Mouse (Mus musculus) CH12.LX (cell line): Measurements from ENCODE around the gene Atp10a. TPM values are rescaled to one million over a fixed set of nuclear protein-coding genes. Genes with fewer than 3 reads are reported as not detected.

Experiments
- DNase-seq: peaks from one replicate; pipeline ENCODE4 v3.0.0-alpha.2; 2013; ENCODE audit errors: extremely low read depth
- H3K27ac ChIP-seq: 2 replicates; pipeline ENCODE4 v1.5.1; 2012; ENCODE audit warnings: low read depth, mild to moderate bottlenecking, control low read depth, moderate library complexity; ENCODE audit not compliant: insufficient read depth
- H3K27me3 ChIP-seq: replicated peaks from 2 replicates; pipeline ENCODE3; 2012; ENCODE audit warnings: inconsistent platforms
- H3K36me3 ChIP-seq, 2 experiments: replicated peaks in 1 of 2; 2 replicates each; pipeline versions ENCODE3 to v1.6.1; 2012; ENCODE audit warnings: inconsistent platforms in 1 of 2, low read length in 1 of 2, mild to moderate bottlenecking in 1 of 2, mixed read lengths in 1 of 2, moderate library complexity in 1 of 2; ENCODE audit not compliant: control insufficient read depth in 1 of 2, insufficient read depth in 1 of 2
- H3K4me1 ChIP-seq, 2 experiments: 2 replicates each; pipeline ENCODE4 v1.6.1; 2012; ENCODE audit warnings: inconsistent platforms in 1 of 2, moderate library complexity in 1 of 2; ENCODE audit not compliant: insufficient read depth in 2 of 2, control insufficient read depth in 1 of 2
- H3K4me2 ChIP-seq: 2 replicates; pipeline ENCODE4 v1.6.1; 2012; ENCODE audit warnings: low read depth, mild to moderate bottlenecking, control low read depth; ENCODE audit not compliant: poor library complexity, insufficient read depth, severe bottlenecking
- H3K4me3 ChIP-seq, 3 experiments: fragments of 150-350 bp in 1 of 3; sonication (generic) in 1 of 3; replicated peaks in 1 of 3; 2 replicates each; pipeline versions ENCODE3 to v1.5.1; 2011 to 2012; ENCODE audit warnings: low read depth in 2 of 3, low read length in 2 of 3, mild to moderate bottlenecking in 2 of 3, moderate library complexity in 2 of 3, control low read depth in 1 of 3, improper control_type of control experiment in 1 of 3, inconsistent platforms in 1 of 3, mixed read lengths in 1 of 3; ENCODE audit not compliant: poor library complexity in 1 of 3
- H3K79me2 ChIP-seq: replicated peaks from 2 replicates; pipeline ENCODE4 v1.6.1; 2012; ENCODE audit warnings: mild to moderate bottlenecking, moderate library complexity; ENCODE audit not compliant: control insufficient read depth, poor library complexity, insufficient read depth, severe bottlenecking; ENCODE audit errors: extremely low read depth
- H3K9ac ChIP-seq: 2 replicates; pipeline ENCODE4 v1.6.1; 2012; ENCODE audit warnings: low read depth, mild to moderate bottlenecking, control low read depth, moderate library complexity; ENCODE audit not compliant: insufficient read depth
- H3K9me3 ChIP-seq: replicated peaks from 2 replicates; pipeline ENCODE3; 2012; ENCODE audit warnings: low read length, inconsistent platforms, mixed read lengths
- CHD1 ChIP-seq: IDR thresholded peaks from 2 replicates; pipeline ENCODE4 v1.6.1; 2012; ENCODE audit warnings: low read depth, low read length, improper control_type of control experiment, inconsistent platforms
- CHD2 ChIP-seq: IDR thresholded peaks from 2 replicates; pipeline ENCODE4 v1.6.1; 2011; ENCODE audit warnings: low read length, improper control_type of control experiment
- CTCF ChIP-seq, 2 experiments: IDR thresholded peaks in 1 of 2; conservative IDR thresholded peaks in 1 of 2; 2 replicates each; pipeline ENCODE4 v1.5.1; 2011 to 2012; ENCODE audit warnings: low read depth in 2 of 2, low read length in 2 of 2, improper control_type of control experiment in 1 of 2, inconsistent platforms in 1 of 2, mild to moderate bottlenecking in 1 of 2, moderate library complexity in 1 of 2
- E2F4 ChIP-seq: IDR thresholded peaks from 2 replicates; pipeline ENCODE4 v1.6.1; 2011; ENCODE audit warnings: low read depth, low read length, improper control_type of control experiment; ENCODE audit not compliant: insufficient replicate concordance
- ETS1 ChIP-seq: conservative IDR thresholded peaks from 2 replicates; pipeline ENCODE4 v1.6.1; 2012; ENCODE audit warnings: low read depth, mild to moderate bottlenecking, inconsistent platforms, low read length, improper control_type of control experiment, moderate library complexity
- JUND ChIP-seq: conservative IDR thresholded peaks from 2 replicates; pipeline ENCODE4 v1.6.1; 2011; ENCODE audit warnings: low read depth, low read length, improper control_type of control experiment
- KAT2A ChIP-seq: IDR thresholded peaks from 2 replicates; pipeline ENCODE4 v1.6.1; 2012; ENCODE audit warnings: low read length, improper control_type of control experiment, inconsistent platforms; ENCODE audit not compliant: insufficient replicate concordance
- MAFK ChIP-seq: IDR thresholded peaks from 2 replicates; pipeline ENCODE4 v1.6.1; 2011; ENCODE audit warnings: low read length, improper control_type of control experiment; ENCODE audit not compliant: insufficient replicate concordance
- MAX ChIP-seq: IDR thresholded peaks from 2 replicates; pipeline ENCODE4 v1.6.1; 2011; ENCODE audit warnings: low read length, improper control_type of control experiment
- MAZ ChIP-seq: IDR thresholded peaks from 2 replicates; pipeline ENCODE4 v1.6.1; 2012; ENCODE audit warnings: low read depth, mild to moderate bottlenecking, inconsistent platforms, low read length, improper control_type of control experiment, moderate library complexity
- MEF2A ChIP-seq: IDR thresholded peaks from 2 replicates; pipeline ENCODE4 v1.6.1; 2014; ENCODE audit warnings: low read depth, mild to moderate bottlenecking, inconsistent platforms, low read length, improper control_type of control experiment, borderline replicate concordance
- MXI1 ChIP-seq: IDR thresholded peaks from 2 replicates; pipeline ENCODE4 v1.6.1; 2011; ENCODE audit warnings: mild to moderate bottlenecking, low read depth, low read length, improper control_type of control experiment
- NELFE ChIP-seq: IDR thresholded peaks from 2 replicates; pipeline ENCODE4 v1.6.1; 2011; ENCODE audit warnings: low read depth, low read length, improper control_type of control experiment
- NRF1 ChIP-seq: IDR thresholded peaks from 2 replicates; pipeline ENCODE4 v1.6.1; 2014; ENCODE audit warnings: low read depth, mild to moderate bottlenecking, inconsistent platforms, low read length, improper control_type of control experiment, moderate library complexity
- POLR2A ChIP-seq: IDR thresholded peaks from 2 replicates; pipeline ENCODE4 v1.6.1; 2011; ENCODE audit warnings: low read depth, mild to moderate bottlenecking, improper control_type of control experiment, low read length
- RCOR1 ChIP-seq: conservative IDR thresholded peaks from 2 replicates; pipeline ENCODE4 v1.6.1; 2012; ENCODE audit warnings: low read depth, mild to moderate bottlenecking, inconsistent platforms, low read length, improper control_type of control experiment
- SIN3A ChIP-seq: IDR thresholded peaks from 2 replicates; pipeline ENCODE4 v1.6.1; 2012; ENCODE audit warnings: low read length, improper control_type of control experiment, inconsistent platforms
- SMC3 ChIP-seq: IDR thresholded peaks from 2 replicates; pipeline ENCODE4 v1.6.1; 2011; ENCODE audit warnings: low read depth, low read length, improper control_type of control experiment
- TBP ChIP-seq: conservative IDR thresholded peaks from 2 replicates; pipeline ENCODE4 v1.6.1; 2011; ENCODE audit warnings: low read depth, low read length, improper control_type of control experiment
- USF1 ChIP-seq: IDR thresholded peaks from 2 replicates; pipeline ENCODE4 v1.6.1; 2014; ENCODE audit warnings: low read depth, mild to moderate bottlenecking, inconsistent platforms, low read length, improper control_type of control experiment
- USF2 ChIP-seq: conservative IDR thresholded peaks from 2 replicates; pipeline ENCODE4 v1.6.1; 2011; ENCODE audit warnings: low read depth, low read length, improper control_type of control experiment
- ZNF384 ChIP-seq: IDR thresholded peaks from 2 replicates; pipeline ENCODE4 v1.6.1; 2012; ENCODE audit warnings: low read depth, low read length, improper control_type of control experiment, inconsistent platforms
- dilution Hi-C: fragments of 300-500 bp; cut with MboI; formaldehyde crosslinking; loops from 2 replicates; pipeline ENCODE4 v1.14.3; 2020; ENCODE audit warnings: low sequenced_read_pairs; ENCODE audit not compliant: extremely low pct_unique_long_range_greater_than_20kb, extremely low pct_ligation_motif_present
- in situ Hi-C: fragments of 300-500 bp; cut with MboI; formaldehyde crosslinking; loops from 3 replicates; pipeline ENCODE4 v1.14.3; 2019; ENCODE audit warnings: low sequenced_read_pairs, low pct_ligation_motif_present, low pct_unique_long_range_greater_than_20kb, mixed read lengths
- polyA plus RNA-seq: library from polyadenylated mRNA; unstranded; fragments of >175 nt; gene quantifications from 2 replicates; pipeline ENCODE4 v1.2.1, GENCODE M21; 2012; ENCODE audit warnings: low read depth; ENCODE audit not compliant: insufficient read length
- total RNA-seq, 2 experiments: library from RNA; depleted of rRNA; stranded (reverse); fragments of 300-350 nt in 1 of 2; fragments of >200 nt in 1 of 2; gene quantifications; 2 replicates each; pipeline ENCODE4 v1.2.3; 2012 to 2014

Gene Atp10a
- total and polyA plus RNA-seq, 3 experiments, result not detected

DNA sequence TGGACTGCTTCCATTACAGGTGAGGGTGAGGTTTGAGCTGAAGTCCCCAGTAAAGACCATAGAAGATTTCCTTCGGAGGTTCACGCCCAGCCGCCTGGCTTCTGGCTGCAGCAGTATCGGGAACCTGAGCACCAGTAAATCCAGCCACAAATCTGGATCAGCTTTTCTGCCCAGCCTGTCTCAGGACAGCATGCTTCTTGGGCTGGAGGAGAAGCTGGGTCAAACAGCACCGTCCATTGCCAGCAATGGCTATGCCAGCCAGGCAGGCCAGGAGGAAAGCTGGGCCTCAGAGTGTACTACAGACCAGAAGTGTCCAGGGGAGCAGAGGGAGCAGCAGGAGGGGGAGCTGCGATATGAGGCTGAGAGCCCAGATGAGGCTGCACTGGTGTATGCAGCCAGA, 141.3 kb downstream of the Atp10a start:
- no peak for DNase-seq
- H3K27me3 ChIP-seq, result no peaks in the 10 kb centered on the region
- H3K79me2 ChIP-seq, result no peaks in the 10 kb centered on the region
- H3K9ac ChIP-seq, result no peak overlapping the region
- dilution Hi-C loops, result no loop called here
- H3K27ac ChIP-seq, result no peak overlapping the region
- H3K36me3 ChIP-seq, result no peaks in the 10 kb centered on the region
- in situ Hi-C loops, result no loop called here
- no peaks in the 10 kb centered on the region for H3K4me1 ChIP-seq
- no peak overlapping the region for H3K4me3 ChIP-seq
- H3K9me3 ChIP-seq, result peaks cover 75% of the 10 kb centered on the region
- TF ChIP-seq NRF1, result no peak
- no peak for TF ChIP-seq SIN3A
- TF ChIP-seq MXI1, result no peak
- TF ChIP-seq USF2, result no peak
- no peak for TF ChIP-seq MAX
- TF ChIP-seq MEF2A, result no peak
- TF ChIP-seq MAZ, result no peak
- no peak overlapping the region for H3K4me2 ChIP-seq

DNA sequence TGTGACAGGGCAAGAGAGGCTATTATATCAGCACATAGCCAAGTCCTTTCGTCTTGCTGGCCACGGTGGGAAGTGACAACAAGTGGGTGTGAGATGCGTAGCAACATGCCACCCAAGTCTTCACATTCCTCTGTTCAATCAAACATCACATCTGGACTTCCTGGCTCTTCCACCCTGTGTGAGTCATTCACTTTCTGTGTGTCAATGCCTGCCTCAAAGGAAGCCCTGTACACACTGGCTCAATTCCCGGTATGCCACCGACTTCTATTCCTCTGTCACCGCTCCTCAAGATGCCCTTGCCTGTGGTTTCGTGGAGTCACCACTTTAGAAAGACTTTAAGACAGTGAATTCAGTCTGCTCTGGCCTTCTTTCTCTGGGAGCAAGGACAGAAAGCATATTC, 144.9 kb downstream of the Atp10a start:
- no peak for DNase-seq
- Histone ChIP-seq H3K4me3 (no peak overlapping the region), H3K4me2 (no peak overlapping the region), H3K36me3 (no peaks in the 10 kb centered on the region), H3K9me3 (peaks cover 68% of the 10 kb centered on the region), H3K4me1 (no peaks in the 10 kb centered on the region), H3K9ac (no peak overlapping the region), H3K27me3 (no peaks in the 10 kb centered on the region), H3K27ac (no peak overlapping the region), H3K79me2 (no peaks in the 10 kb centered on the region)
- dilution Hi-C loops (no loop called here), in situ Hi-C loops (no loop called here)
- TF ChIP-seq JUND (no peak), SMC3 (no peak), KAT2A (no peak), USF1 (no peak), CTCF (conservative IDR thresholded peaks at IDR 0.05 in 1 of 2, IDR thresholded peaks at IDR 0.05 in 1 of 2; ENCODE audit: low read depth in 2 of 2, low read length in 2 of 2) (no peak), POLR2A (no peak), ZNF384 (no peak), TBP (no peak), CHD2 (no peak)

DNA sequence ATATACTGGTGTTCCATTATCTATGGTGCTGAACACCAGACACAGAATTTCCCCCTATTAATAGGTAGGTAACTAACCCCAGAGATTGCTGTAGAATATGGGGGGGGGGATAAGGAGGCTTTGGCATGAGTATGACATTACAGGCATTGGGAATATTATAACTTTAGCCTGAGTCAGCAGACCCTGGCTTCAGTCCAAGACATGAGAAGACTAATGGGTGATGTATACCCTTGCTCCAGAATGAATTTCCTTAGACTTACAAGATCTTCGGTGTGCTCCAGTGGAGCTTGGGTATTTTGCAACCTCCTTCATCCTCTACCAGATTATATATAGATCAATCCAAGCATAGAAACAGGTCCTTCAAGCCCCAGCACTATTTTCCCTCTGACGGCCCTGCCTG, 145.8 kb downstream of the Atp10a start:
- dilution Hi-C loops (no loop called here), in situ Hi-C loops (no loop called here)
- H3K36me3 ChIP-seq, result no peaks in the 10 kb centered on the region
- no peak for DNase-seq
- H3K9me3 ChIP-seq, result peaks cover 63% of the 10 kb centered on the region
- H3K27me3 ChIP-seq, result no peaks in the 10 kb centered on the region
- no peak overlapping the region for H3K4me3 ChIP-seq
- H3K79me2 ChIP-seq, result no peaks in the 10 kb centered on the region
- no peak overlapping the region for H3K4me2 ChIP-seq
- TF ChIP-seq ETS1, result no peak
- no peak for TF ChIP-seq NRF1
- TF ChIP-seq CHD1, result no peak
- no peak for TF ChIP-seq RCOR1
- no peak for TF ChIP-seq POLR2A
- TF ChIP-seq USF1, result no peak
- no peak for TF ChIP-seq E2F4
- TF ChIP-seq ZNF384, result no peak
- no peak for TF ChIP-seq MAFK
- TF ChIP-seq NELFE, result no peak
- no peak for TF ChIP-seq SMC3
- TF ChIP-seq, all 38 proteins: peak for 0
- no peak overlapping the region for H3K9ac ChIP-seq
- H3K4me1 ChIP-seq, result no peaks in the 10 kb centered on the region
- no peak overlapping the region for H3K27ac ChIP-seq
